Mouse (Mus musculus) liver, embryonic 14.5 days (tissue): ENCODE measurements around the gene Tmem185b.

Experiments used
- CTCF ChIP-seq: IDR thresholded peaks from 2 replicates; pipeline ENCODE4 v1.5.1; 2016; ENCODE audit warnings: antibody characterized with exemption, low read depth, control low read depth
- EP300 ChIP-seq: IDR thresholded peaks from 2 replicates; pipeline ENCODE4 v1.6.1; 2016; ENCODE audit warnings: antibody characterized with exemption, low read depth

GRCm38 (mm10) chr1:119503181-119503580, 22.8 kb upstream of the Tmem185b start:
- TF ChIP-seq CTCF = no peak
- no peak for TF ChIP-seq EP300
